Mouse (Mus musculus): ENCODE results near the gene Axin1.
A peak's percentile ranks its signal among the peaks of the same experiment; 100 is the strongest.

DNA sequence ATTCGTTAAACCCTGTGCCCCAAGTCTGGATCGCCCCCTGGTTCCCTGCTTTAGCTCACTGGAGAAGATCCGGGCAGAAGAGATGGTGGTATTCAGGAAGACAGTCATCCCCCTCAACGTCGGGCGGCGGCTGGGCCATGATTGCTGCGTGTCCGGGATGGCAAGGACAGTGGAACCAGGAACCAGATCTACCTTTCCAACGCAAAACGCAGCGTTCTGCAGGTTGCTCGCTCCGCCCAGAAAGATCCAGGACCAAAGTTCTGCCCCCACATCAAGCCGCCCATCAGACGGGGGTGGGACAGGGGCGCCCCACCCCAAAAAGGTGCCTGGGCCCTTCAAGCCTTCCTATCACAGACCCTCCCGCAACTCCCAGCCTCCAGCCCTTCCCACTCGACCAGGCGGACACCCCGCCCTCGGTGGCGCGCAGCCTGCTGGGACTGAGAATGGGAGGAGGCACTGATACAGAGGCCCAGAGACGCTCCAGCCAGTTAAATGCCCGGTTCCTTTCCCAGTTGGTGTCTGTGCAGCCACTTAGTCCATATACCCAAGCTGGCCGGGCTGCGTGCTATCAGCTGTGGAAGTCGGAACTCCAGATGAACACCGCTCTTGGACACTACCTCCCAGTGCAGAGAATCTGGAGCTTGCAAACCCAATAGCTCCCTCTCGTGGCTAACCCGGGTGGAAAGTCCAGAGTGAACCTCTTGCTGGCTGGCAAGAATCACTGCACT is 48.4 kb upstream of the Axin1 start, which contains the start of gene Decr2:
- TF ChIP-seq EP300 (IDR thresholded peaks at IDR 0.05; ENCODE audit: low read depth) (no peak), CTCF (IDR thresholded peaks at IDR 0.05; ENCODE audit: low read depth) (peak; percentile 89)
